Mouse (Mus musculus) intestine, postnatal 0 days (tissue): Measurements from ENCODE around the gene Kcna10. TPM values are rescaled to one million over a fixed set of nuclear protein-coding genes. Genes with fewer than 3 reads are reported as not detected.
A peak's percentile ranks its signal among the peaks of the same experiment; 100 is the strongest.

Source experiments
- ATAC-seq: fragments of 200-750 bp; cut with Nextera tagmentation; 2 replicates; pipeline ENCODE4 v1.8.0; 2017; ENCODE audit warnings: mild to moderate bottlenecking, moderate TSS enrichment, moderate library complexity
- H3K27ac ChIP-seq: fragments of 300-500 bp; sonication (generic); 2 replicates; pipeline ENCODE4 v1.5.1; 2014; ENCODE audit warnings: mild to moderate bottlenecking, low read depth, low read length, moderate library complexity
- H3K27me3 ChIP-seq: fragments of 300-500 bp; sonication (generic); replicated peaks from 2 replicates; pipeline ENCODE4 v1.6.1; 2014; ENCODE audit warnings: low read length, mixed read lengths; ENCODE audit not compliant: control insufficient read depth, insufficient read depth
- H3K36me3 ChIP-seq: fragments of 300-500 bp; sonication (generic); 2 replicates; pipeline ENCODE4 v1.6.1; 2014; ENCODE audit warnings: mild to moderate bottlenecking, moderate library complexity; ENCODE audit not compliant: control insufficient read depth, insufficient read depth
- H3K4me1 ChIP-seq: fragments of 300-500 bp; sonication (generic); replicated peaks from 2 replicates; pipeline ENCODE4 v1.6.1; 2014; ENCODE audit warnings: antibody characterized with exemption, low read length, mixed read lengths; ENCODE audit not compliant: control insufficient read depth, insufficient read depth
- H3K4me2 ChIP-seq: fragments of 300-500 bp; sonication (generic); replicated peaks from 2 replicates; pipeline ENCODE4 v1.6.1; 2014; ENCODE audit warnings: low read depth, mild to moderate bottlenecking, moderate library complexity
- H3K4me3 ChIP-seq: fragments of 300-500 bp; sonication (generic); 2 replicates; pipeline ENCODE4 v1.5.1; 2014; ENCODE audit warnings: low read depth, low read length
- H3K9ac ChIP-seq: fragments of 300-500 bp; sonication (generic); 2 replicates; pipeline ENCODE4 v1.6.1; 2014; ENCODE audit warnings: mild to moderate bottlenecking, low read depth, low read length
- H3K9me3 ChIP-seq: fragments of 300-500 bp; sonication (generic); 2 replicates; pipeline ENCODE4 v1.6.1; 2016; ENCODE audit warnings: mixed run types; ENCODE audit not compliant: control insufficient read depth
- CTCF ChIP-seq: sonication (generic); IDR thresholded peaks from 2 replicates; pipeline ENCODE4 v1.5.1; 2016; ENCODE audit warnings: low read depth, mild to moderate bottlenecking, control low read depth, antibody characterized with exemption, moderate library complexity
- WGBS: fragments of 180-500 bp; shearing (Covaris S2); extraction: QIAGEN DNeasy Blood & Tissue Kit; methylation state at CpG from one replicate; pipeline ENCODE4 v1.1.7; 2014; 5-methylcytosine and 5-hydroxymethylcytosine counted together
- polyA plus RNA-seq: library from polyadenylated mRNA; unstranded; fragments of >200 nt; fragmentation: Nextera tagmentation; extraction: Ambion mirVana; gene quantifications from 2 replicates; pipeline ENCODE4 v1.2.1, GENCODE M21; 2015

The Kcna10 gene
- polyA plus RNA-seq, 1 experiment from 2014 or later, result not detected

DNA sequence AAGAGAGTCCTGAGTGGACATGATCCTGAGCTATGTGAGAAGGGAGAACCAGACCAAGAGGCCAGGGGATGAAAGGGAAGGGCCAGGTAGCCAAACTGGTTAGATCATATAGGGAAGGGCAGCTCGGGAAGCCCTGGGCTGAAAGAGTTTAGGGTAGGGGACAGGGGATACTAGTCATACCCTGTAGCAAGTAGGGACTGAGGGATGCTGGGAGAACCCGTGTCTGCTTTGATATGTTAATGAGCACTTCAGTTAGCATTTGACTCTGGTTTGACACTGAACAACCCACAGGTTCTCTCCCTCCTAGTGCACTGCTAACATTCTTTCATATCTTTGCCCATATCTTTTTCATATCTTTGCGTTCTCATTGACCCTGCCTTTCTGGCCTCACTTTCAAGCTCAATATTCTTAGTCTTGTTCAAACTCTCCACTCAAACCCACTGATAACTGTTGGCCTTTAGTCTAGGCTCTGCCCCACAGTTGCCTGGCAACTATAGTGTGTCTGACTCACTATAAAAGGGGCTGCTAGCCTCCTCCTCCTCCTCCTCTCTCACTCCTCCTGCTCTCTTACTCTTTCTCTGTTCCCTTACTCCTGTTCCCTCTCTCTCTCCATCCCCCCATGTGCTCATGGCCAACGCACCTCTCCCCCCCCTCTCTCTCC is 23.8 kb downstream of the Kcna10 start:
- 26% methylated on average over 4 of the region's 4 CpGs for WGBS
- Histone ChIP-seq H3K4me1 (no peaks in the 10 kb centered on the region), H3K4me2 (no peak overlapping the region), H3K9ac (no peak overlapping the region), H3K27ac (no peak overlapping the region), H3K27me3 (0 out of 2 replicates have a peak, but pooled peaks cover 6% of the 10 kb centered on the region), H3K36me3 (no peaks in the 10 kb centered on the region), H3K9me3 (no peaks in the 10 kb centered on the region), H3K4me3 (no peak overlapping the region)
- TF ChIP-seq CTCF, result no peak
- peak; percentile 21; the same call in 1 of the 2 replicates for ATAC-seq

DNA sequence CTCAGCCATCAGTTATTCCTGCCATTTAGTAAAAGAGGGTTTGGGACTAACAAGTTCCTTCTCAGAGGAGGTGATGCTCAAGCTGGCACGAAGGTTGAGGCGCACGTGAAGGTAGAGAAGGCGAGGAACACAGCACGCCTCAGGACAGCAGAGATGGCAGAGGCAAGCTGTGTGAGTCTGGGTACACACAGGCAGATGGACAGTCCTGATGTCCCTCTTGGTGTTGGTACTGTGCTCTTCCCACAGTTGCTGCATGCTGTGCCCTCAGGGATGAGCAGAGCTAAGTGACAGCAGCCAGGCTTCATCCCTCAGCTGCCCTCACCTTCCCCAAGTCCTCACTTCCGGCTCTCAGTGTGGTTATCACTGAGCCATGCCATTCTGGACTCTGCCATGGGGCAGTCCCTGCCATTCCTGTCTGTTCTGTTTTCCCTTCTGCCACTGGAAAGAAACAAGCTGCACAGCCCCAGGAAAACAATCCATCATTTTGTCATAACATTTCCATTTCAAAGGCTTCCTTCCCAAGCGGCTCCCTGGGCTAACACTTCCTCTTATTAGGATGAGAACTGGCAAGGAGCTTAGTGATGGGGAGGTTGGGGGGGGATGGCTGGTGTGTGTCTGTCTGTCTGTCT is 24.9 kb downstream of the Kcna10 start:
- 72% methylated on average over 7 of the region's 7 CpGs for WGBS
- Histone ChIP-seq H3K27me3 (0 out of 2 replicates have a peak, but pooled peaks cover 6% of the 10 kb centered on the region), H3K4me1 (no peaks in the 10 kb centered on the region), H3K27ac (no peak overlapping the region), H3K9me3 (no peaks in the 10 kb centered on the region), H3K36me3 (no peaks in the 10 kb centered on the region), H3K9ac (no peak overlapping the region), H3K4me3 (no peak overlapping the region), H3K4me2 (no peak overlapping the region)
- ATAC-seq, result no peak
- no peak for TF ChIP-seq CTCF

DNA sequence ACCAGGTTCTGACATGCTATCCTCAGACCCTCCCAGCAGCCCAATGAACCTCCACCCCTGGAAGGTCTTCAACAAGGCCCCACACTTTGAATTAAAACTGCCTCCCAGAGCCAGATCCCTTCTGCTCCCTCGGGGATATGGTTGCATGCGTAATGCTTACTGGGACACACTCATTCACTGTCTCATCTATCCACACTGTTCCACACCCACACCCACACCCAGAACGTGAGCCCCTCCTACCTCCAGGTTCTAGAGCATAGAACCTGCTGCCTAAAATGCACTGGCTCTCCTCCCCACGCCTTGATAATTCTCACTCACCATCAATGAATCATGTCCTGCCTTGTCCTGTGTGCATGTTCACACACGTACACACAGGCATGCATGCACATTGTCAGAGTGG is 31.8 kb downstream of the Kcna10 start:
- Histone ChIP-seq H3K9ac (no peak overlapping the region), H3K4me3 (no peak overlapping the region), H3K27ac (no peak overlapping the region), H3K4me1 (0 out of 2 replicates have a peak, but pooled peaks cover 8% of the 10 kb centered on the region), H3K36me3 (no peaks in the 10 kb centered on the region), H3K9me3 (no peaks in the 10 kb centered on the region), H3K4me2 (no peak overlapping the region), H3K27me3 (no peaks in the 10 kb centered on the region)
- ATAC-seq, result no peak
- 83% methylated on average over 5 of the region's 5 CpGs for WGBS
- no peak for TF ChIP-seq CTCF

DNA sequence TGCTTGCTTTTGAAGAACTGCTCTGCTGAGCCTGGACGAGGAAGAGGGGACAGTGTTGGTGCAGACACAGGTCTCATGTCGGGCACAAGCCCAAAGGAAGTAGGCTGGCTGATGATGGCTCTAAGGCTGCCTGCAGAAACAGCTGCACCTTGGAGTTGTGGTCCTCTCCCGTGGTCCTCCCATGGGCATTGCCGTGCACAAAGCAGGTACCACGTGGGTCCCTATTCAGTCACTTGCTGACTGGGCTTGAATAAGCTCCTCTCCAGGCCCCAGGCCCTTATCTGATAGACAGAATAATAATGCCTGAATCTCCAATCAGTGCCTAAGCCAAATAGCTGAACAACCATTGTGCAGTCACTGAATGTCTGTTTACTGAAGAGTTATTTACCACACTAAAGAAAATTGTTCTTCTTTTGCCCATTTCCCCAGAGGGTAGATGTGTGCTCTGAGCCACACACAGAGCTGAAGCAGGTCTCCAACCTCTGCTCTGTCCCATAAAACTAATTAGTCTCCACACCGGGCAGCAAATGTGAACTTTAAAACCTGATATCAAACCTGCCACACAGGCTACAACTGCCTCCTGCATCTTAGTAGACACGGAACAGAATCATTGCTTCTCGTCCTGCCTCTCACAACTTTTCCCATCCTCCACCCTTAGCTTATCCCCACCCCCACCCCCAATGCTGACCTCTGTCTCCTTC is 33.7 kb downstream of the Kcna10 start:
- Histone ChIP-seq H3K27ac (peak overlapping the region; percentile 60), H3K4me3 (no peak overlapping the region), H3K4me1 (0 out of 2 replicates have a peak, but pooled peaks cover 8% of the 10 kb centered on the region), H3K36me3 (no peaks in the 10 kb centered on the region), H3K4me2 (no peak overlapping the region), H3K9me3 (no peaks in the 10 kb centered on the region), H3K27me3 (no peaks in the 10 kb centered on the region), H3K9ac (0 out of 2 replicates have a peak overlapping the region, but pooled peaks have one; percentile 26)
- ATAC-seq, result peak; percentile 90
- WGBS, result 35% methylated on average over 8 of the region's 8 CpGs
- no peak for TF ChIP-seq CTCF

DNA sequence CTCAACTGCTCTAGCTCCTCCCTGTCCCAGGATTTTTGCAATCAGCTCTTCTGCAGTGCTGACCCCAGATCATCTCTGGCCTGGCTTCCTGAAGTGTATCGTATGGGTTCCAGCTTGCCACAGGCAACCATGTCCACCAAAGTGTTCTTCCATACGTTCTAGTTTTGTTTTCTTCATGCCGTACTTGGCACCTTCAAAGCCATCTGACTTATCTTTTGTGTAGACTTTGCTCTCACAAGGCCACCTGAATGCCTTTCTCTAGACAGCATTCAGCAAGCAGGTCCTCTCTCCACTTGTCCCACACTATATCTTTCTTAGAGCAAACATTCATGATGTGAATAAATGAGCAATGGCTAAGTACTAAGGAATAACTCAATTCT is 34.2 kb downstream of the Kcna10 start:
- peak; percentile 56 for ATAC-seq

DNA sequence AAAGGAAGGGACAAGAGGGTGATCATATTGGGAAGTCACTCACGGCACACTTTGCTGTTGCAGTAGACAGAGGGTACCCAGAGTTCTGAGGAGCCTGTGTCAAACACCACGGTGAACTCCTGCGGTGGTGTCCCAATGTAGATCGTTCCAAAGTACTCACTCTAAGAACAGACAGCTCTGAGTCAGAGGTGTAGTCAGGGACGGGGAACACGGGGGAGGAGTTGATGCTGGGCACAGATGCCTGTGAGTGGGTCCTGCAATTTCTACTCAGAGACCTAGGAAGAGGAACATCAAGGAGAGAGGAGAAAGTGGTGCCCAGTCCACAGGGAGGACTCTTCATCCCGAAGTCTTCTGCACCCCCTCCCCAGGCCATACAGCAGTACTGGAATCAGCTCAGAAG is 35.7 kb downstream of the Kcna10 start:
- 0 out of 2 replicates have a peak, but pooled peaks cover 8% of the 10 kb centered on the region for H3K4me1 ChIP-seq
- WGBS, result 70% methylated on average over 7 of the region's 7 CpGs
- H3K4me3 ChIP-seq, result no peak overlapping the region
- peak; percentile 30; the same call in 1 of the 2 replicates for ATAC-seq
- TF ChIP-seq CTCF, result no peak
- no peak overlapping the region for H3K9ac ChIP-seq
- H3K36me3 ChIP-seq, result no peaks in the 10 kb centered on the region
- no peaks in the 10 kb centered on the region for H3K27me3 ChIP-seq
- no peak overlapping the region for H3K4me2 ChIP-seq
- H3K27ac ChIP-seq, result no peak overlapping the region
- H3K9me3 ChIP-seq, result no peaks in the 10 kb centered on the region

More for the DNA sequence above, 34.2 kb downstream of the Kcna10 start:
- Histone ChIP-seq H3K27ac (peak overlapping the region; percentile 60), H3K4me3 (no peak overlapping the region), H3K9me3 (no peaks in the 10 kb centered on the region), H3K36me3 (no peaks in the 10 kb centered on the region), H3K27me3 (no peaks in the 10 kb centered on the region), H3K4me2 (no peak overlapping the region), H3K4me1 (0 out of 2 replicates have a peak, but pooled peaks cover 8% of the 10 kb centered on the region), H3K9ac (no peak overlapping the region)
- TF ChIP-seq CTCF, result no peak
- 46% methylated on average over 3 of the region's 3 CpGs for WGBS
